Comparison of ENCODE assay signal across 7 mouse cellular contexts in the genomic region with DNA sequence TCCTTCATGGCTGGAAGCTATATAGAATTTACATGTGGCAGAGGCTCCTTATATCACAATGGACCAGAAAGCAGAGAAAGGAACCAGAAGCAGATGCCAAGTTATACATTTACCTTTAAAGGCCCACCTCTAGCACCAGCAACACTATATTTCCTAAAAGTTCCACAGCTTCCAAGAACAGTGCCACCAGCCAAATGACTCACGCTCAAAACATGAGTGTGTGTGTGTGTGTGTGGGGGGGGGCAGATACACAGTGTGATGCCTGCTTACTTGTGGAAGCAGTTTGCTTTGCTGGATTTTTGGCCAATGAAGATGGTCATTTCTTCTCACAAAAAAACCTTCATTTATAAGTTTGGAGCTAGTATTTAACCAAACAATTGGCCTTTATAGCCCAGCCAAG.
"Had no signal": no experiment of that assay in that cellular context is flagged by ENCODE, and none has a peak within 500 bp of the region (broad histone marks: within the 10 kb centered on the region; RNA-seq: fewer than 3 reads in every experiment).

No protein-coding gene starts in this region.

- DNase-seq: lung, adult 2 months; lung, postnatal 14 days; lung, postnatal 36 days; right cerebral cortex, postnatal 14 days; thymus, adult 2 months; thymus, postnatal 25 days; thymus, postnatal 4 days had no signal
